Mouse (Mus musculus) spleen, adult 18-20 months (tissue): ENCODE results near the gene Runx3.

ENCODE experiments used
- DNase-seq, 2 experiments: peaks; one replicate each; pipeline ENCODE4 v3.0.0; 2022; ENCODE audit warnings: mixed read lengths in 2 of 2

Gene Runx3

DNA sequence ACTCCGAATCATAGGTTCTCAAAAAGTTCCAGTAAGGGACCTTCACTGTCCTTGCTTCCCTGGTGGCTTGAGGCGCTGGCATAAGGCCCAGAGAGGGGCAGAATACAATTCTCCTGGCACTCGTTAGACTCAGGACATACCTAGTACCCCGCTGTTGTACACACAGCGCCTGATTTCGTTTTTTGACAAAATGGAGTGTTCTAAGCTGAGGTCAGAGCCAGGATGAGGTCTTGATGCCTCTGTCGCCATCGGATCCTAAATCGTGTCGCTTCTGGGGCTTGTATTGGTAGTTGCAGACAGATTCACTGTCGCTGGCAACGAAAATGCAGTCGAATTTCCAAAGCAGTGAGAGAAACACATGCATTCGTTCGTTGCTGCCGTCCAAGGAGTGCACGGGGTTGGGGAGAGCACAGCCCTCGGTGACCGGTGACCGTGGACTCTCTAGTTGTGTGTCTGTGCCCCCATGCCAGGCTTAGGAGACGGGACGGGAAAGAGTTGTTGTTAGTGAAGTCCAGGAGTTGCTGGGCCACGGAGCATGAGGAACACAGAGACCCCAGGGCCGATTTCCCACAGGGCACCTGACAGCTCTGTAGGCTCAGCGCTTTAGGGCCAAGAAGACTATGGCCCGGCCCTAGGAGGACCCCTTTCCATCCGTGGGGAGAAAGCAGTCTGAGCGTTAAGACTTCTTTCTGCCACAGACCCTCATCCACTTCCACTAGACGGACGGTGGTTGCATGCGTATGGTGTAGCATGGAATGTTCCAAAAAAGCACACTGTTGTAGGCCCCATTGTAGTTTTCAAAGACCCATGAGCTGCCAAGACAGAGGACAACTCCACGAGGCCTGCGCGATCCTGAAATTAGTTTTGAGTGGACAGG lies 30.9 kb downstream of the Runx3 start:
- no peak for DNase-seq

DNA sequence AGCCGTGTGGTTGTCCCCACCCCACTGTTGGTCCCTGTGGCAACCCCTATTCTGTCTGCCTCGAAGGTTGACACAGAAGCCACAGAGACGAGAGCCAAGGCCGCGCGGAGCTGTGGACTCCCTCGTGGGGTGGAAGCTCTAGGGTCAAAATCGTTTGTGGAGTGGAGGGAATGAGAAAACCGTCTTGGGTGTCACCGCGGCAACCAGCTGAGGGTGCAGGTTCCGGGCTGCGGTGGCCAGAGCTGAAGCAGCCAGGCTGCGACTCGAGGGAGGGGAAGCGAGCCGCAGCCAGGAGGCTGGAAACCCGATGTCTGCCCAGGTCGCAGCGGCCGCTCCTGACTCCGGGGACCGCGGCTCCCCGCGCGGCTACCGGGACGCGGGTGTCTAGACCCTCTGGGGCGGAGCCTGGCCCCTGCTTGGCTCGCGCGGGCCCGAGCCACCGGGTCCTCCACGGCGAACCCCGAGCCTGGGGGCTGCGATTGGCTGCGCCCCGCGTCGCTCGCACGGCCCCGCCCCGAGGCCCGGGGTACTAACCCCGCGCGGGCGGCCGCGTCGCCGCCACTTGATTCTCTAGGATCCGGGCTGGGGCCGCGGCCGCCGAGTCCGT lies 31.6 kb downstream of the Runx3 start:
- DNase-seq, result peak; percentile 71 to 76

GRCm38 (mm10) chr4:135152834-135153259 lies 32.4 kb downstream of the Runx3 start:
- DNase-seq, result peak; percentile 69 to 71

DNA sequence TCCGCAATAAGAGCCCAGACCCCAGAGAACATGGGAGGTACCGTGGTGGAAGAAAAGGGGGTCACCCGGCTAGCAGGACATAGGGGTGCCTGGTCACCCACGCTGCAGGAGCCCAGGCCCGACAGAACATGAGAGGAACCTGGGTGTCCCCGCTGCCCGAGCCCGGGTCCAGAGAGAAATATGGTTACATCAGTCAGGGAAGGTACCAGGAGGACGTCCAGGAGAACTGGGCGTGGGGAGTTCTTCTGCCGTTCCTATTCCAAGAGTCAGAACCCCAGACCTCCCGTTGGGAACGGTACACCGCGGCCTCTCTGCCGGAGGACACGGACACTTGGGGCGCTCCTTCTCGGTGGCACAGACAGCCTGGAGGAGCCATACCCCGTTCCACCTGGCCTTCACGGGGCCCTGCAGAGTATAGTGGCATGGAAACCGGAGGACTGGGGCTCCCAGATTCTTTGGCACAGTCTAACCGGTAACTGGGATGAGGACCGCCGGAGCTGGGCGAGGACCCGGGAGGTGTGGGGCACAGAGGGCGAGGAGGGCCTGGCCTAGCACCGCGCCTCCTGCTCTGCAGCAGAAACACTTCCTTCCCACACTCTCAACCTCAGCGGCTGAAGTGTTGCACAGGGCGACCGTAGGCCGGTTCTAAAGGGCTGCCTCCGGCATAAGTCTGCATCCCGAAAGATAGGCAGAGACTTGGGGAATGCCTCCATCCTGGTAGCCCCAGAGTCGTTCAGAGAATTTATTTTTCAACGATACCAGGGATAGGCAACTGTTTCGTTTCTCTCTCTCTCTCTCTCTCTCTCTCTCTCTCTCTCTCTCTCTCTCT lies 33.0 kb downstream of the Runx3 start:
- DNase-seq, result peak; percentile 57 to 70

DNA sequence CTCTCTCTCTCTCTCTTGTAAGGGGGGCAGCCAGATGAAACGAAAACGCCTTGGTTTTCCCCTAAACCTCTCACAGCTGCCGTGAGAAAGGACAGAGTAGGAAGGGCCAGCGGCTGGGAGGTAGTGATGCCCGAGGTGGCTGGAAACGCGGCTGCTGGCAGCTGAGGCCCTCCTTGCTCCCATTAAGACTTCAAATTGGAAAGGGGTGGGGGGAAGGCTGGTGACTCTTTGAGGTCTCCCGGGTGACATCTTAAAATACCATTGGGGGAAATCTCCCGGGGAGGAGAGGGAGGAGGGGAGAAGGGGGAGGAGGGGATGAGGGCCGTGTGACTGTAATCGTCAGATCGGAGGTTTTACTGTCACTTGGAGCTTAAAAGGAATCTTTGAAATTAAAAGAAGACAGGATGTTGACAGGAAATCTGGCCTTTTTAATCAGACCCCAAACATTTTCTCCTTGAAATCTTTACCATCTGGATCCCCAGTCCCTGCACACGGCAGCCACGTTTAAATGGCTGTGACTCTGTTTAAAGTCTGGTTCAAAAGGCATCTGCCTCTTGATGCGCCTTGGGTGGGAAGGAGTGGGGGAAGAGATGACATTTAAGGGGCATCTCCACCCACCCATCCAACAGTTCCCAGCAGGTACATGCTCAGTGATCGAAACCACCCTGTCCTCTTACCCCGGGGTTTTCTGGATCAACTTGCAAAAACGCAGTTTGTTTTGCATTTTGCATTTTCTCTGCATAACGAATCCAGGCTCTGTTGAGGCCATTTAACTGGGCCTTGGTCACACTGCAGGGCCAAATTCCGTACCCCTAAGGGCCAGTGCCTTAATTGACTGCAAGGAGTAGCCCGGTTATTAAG lies 33.9 kb downstream of the Runx3 start:
- peak; percentile 40 to 41 for DNase-seq

- no peak for DNase-seq
Measured at GRCm38 (mm10) chr4:135155106-135155800, 34.8 kb downstream of the Runx3 start.

GRCm38 (mm10) chr4:135155805-135156469 lies 35.5 kb downstream of the Runx3 start:
- no peak for DNase-seq

DNA sequence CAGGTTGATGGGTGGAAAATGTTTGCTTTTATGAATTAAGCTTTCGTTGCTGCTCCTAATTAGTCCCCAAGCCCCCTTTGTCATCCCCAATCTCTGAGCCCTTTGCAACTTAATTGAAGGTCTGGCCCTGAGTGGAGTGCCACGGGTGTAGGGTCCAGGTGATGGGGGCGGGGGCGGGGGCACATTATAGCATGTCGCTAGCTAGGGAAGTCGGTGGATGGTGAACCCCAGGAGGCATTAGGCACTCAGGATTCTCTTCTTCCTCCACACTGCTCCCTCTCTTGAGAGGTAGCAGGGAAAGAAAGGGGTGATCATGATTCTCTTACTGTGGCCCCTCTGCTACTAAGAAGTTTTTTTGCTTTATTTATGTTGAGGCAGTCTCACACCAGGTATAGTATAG lies 36.1 kb downstream of the Runx3 start:
- DNase-seq, result no peak

DNA sequence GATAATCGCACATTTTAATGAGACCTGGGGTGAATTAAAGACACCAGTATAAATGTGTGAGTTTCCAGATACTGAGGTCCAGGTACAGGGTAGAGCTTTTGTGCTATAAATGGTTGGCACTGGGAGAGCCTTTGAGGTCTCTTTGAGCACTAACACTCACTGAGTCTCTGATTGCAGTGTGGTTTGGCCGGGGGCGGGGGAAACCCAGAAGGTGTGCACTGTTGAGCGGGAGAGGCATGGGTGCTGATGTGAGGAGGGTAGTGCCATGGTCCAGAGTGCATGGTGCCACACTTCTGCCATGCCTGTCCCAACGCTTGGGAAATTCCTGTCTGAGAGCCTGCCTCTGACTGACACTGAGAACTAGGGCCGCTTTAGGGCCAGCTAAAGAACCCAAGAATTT lies 36.9 kb downstream of the Runx3 start:
- peak; percentile 40 to 44 for DNase-seq

- peak in 1 of 2 experiments; percentile 50 for DNase-seq
Measured at GRCm38 (mm10) chr4:135158724-135159409, 38.4 kb downstream of the Runx3 start.

DNA sequence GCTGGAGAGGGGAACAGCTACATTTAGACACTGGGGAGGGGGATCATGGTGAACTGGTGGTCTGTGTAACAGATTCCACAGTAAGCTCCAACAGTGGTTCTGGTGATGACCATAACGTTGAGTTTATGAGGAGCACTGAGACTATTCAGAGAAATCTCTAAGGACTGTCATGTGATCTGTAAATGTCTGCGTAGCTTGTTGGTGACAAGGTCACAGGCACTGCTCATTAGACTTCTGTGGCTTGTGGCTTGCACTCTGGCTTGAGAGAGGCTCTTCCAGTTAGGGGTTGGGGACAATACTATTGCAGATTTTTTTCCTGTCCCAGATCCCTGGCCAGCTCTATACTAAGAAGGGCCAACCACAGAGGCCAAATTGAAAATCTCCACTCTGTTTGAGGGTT lies 39.2 kb downstream of the Runx3 start:
- no peak for DNase-seq

- no peak for DNase-seq
Measured at GRCm38 (mm10) chr4:135160168-135160567, 39.7 kb downstream of the Runx3 start.

DNA sequence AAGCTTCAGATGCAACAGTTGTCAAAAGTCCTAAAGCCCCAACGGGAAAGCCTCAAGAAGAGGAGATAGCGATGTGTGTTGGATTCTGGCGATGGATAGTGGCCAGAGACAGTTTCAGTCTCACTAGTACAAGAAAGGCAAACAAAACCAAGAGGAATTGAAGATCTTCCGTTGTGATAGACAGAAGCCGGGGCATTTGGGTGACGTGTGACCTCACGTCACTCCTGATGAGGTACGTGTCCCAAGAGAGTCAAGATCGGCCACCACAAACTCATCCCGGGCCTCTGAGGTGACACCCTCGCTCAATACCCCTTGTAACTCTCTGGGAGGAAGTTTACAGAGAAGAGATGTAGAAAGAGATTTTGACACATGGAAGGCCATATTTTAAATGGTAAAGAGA lies 41.0 kb downstream of the Runx3 start:
- no peak for DNase-seq

GRCm38 (mm10) chr4:135165761-135166160 lies 45.3 kb downstream of the Runx3 start:
- DNase-seq, result no peak

DNA sequence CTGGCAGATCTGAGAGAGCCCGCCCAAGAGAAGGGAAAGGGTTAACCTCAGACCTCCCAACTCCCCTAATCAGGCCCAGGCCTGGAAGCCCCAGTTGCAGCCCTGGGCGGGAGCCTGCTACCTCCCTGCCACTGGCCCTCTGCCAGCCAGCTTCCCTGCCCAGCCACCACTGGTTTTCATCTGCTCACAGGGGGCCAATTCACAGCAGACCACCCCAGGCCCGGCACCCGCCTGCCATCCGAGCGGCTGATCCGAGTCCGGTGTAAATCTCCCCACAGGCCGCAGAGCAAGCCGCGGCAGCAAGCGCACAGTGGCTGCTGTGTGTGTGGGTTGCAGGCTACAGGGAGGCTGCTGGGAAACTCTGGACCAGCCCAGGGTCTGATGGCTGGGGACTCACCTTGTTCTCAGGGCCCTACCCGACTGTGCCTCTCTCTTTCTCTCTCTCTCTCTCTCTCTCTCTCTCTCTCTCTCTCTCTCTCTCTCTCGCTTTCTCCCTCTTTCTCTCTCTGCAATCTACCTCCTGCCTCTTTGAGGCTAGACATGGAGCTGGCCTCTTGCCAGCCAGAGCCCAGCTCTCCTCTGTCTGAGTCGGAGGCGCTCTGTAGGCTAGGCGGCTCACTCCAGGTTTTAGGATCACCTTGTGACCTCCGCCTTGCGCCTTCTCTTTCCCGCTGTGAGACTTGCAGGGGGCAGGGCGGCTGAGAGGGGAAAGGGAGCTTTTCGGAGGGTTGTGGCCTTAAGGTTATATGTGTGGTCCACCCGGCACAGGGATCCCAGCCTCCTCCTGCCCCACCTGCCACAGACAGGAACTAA lies 46.2 kb downstream of the Runx3 start:
- no peak for DNase-seq

GRCm38 (mm10) chr4:135167816-135168527 lies 47.5 kb downstream of the Runx3 start:
- no peak for DNase-seq

- no peak for DNase-seq
Measured at GRCm38 (mm10) chr4:135169096-135169495, 48.6 kb downstream of the Runx3 start.

DNA sequence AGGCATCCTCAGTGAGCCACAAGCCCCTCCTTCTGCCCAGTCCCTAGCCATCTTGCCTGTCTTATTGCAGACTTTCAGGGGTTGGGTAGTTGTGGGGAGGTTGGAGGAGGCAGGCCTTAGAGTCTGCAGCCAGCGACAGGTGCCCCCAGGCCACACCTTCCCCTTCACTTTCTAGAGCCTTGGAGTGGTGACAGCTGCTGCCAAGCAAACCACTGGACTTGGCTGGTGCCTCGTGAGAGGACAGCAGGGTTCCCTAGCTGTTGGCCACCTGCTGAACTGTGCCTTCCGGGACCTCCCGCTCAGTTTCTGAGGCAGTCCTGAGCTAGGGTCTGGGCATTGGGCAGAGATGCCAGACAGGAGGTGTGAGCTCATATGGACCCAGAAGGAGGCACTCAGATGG lies 49.0 kb downstream of the Runx3 start:
- no peak for DNase-seq

DNA sequence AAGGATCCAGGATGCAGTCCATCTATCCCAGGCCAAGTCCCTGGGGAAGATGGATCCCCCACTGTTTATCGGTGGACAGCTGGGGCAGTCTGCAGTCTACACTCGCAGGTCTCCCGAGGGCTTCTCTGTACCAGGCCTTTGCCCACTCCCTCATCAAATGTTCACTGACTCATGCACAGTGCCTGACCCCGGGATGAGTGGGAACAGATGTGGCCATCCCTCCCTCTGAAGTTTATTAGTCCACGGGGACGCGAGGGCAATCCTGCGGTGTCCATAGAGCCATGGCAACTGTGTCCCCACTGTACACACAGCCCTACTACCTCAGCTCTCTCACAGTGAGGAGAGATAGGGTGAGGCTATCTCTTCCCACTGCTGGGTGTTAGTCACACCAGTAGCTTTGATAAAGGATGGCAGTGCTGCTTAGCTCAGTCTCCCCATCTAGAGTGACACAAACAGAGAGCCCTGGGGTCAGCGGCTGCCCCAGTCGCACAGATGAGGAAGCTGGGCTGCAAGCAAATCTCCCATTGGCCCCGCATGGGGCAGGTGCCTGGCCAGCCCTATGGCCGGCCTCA lies 50.9 kb downstream of the Runx3 start:
- no peak for DNase-seq
